Mouse (Mus musculus) fibroblast of lung, adult 2 months (primary cell): Measurements from ENCODE around the gene Fam136a.
"Not testable (repeated sequence)": the region's sequence is repeated elsewhere in the genome, so short reads cannot be mapped to it uniquely, and the experiment has no call there.

Source experiments
- DNase-seq: peaks from one replicate; pipeline ENCODE4 v3.0.0-alpha.2; 2011; ENCODE audit warnings: low read depth

Gene Fam136a

DNA sequence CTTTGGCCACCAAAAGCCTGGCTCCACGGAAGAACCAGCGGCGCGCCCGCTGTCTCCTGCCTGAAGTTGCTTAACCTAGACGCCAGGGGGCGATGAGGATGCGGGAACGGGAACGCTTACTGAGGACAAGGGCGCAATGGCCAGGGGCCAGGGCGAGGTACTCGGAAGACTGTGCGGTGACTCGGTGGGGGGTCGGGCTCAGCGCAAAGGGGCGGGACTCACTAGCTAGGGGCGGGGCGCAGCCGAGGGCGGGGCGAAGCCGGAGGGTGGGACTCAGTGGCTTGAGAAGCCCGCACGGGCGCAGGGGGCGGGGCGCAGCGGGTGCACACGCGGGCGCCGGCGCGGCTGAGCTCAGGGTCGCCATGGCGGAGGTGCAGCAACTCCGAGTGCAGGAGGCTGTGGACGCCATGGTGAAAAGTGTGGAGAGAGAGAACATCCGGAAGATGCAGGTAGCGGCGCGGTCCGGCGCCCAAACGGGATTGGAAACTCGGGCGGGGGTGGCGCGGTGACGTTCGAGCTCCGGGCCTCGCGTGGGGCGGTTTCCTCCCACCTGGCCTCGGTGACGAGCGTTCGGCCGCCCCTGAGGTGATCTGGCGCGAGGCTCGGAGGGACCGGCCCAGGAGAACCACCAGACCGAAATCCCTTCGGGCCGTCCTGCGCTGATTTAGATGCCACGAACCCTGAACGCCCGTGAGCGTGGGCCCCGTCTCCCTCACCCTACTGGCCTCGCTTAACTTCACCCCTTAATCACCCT, at the start of gene Fam136a:
Fam136a (plus strand) TSS at position 276 of the 754 bp plus-strand sequence.
- peak; percentile 96 for DNase-seq

DNA sequence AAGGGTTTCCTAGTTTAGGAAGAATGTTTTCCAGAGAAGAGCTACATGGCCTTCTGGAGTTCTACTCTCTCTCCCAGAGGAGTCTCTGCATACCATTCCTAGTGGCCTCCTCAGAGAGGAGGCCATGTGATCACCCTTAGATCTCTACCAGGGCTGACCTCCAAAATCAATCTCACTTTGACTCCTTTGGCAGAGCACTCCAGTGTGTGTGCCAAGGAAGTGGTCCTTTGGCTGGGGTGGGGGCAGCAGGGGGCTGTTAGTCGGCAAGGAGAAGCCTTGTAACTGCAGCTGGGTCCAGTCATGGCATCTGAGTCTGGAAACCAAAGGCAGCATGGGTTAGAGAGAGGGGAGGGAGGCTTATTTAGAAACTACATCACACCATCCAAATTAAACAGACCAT, 48.4 kb upstream of the Fam136a start:
- DNase-seq = peak; percentile 45

DNA sequence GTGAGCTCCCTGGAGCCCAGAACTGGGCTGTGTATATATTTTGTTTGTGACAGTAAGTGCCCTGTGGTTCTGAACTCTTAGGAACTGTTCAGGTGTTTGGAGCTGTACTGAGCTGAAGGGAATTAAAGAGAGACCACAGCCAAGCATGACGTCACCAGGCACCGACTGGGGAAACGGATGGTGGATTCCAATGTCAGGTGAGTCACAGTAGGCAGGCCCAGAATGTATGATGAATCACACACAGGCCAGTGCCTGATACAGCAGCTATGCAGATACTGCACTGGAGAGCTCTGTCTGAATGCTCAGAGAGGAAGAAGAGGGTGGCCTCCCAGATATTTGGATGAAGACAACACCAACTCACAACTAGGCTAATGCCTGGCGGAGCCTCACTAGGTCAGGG, 46.6 kb upstream of the Fam136a start:
- DNase-seq = peak; percentile 90

DNA sequence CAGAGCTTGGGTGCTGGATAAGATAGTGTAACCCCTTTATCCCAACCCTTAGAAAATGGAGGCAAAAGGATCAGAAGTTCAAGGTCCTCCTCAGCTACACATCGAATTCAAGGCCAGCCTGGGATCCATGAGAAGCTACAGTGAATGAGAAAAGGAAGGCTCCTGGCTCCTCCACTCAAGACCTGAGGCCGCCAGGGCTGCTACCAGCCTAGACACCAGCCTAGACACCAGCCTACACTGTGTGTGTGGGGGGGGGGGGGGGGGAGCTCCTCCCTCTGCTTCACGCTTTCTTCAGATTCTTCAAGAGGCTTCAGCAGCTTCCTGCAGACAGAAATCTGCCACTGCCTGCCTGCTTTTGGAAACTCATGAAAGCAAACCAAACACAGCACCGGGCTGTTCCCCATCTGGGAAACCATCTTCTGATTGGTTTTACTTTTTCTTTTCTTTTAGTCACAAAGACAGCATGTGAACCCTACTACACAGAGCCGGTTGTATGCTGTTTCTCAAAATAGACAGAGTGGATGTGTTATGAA, 43.3 kb upstream of the Fam136a start:
- no peak for DNase-seq

DNA sequence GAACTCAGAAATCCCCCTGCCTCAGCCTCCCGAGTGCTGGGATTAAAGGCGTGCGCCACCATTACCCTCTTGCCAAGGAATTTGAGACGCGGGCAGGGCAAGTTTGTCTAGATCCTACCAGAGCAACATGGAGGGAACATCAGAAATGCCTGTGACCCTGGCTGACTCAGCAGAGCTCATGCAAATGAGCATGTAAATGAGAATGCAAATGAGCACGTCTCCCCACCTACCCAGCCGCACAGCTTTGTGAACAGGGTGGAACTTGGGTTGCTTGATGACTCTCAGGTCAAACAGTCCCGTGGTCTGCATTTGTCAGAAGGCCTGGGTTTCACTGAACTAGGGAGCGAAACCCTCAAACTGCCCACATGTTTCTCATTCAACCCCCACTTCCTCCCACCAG, 42.5 kb upstream of the Fam136a start:
- no peak for DNase-seq

DNA sequence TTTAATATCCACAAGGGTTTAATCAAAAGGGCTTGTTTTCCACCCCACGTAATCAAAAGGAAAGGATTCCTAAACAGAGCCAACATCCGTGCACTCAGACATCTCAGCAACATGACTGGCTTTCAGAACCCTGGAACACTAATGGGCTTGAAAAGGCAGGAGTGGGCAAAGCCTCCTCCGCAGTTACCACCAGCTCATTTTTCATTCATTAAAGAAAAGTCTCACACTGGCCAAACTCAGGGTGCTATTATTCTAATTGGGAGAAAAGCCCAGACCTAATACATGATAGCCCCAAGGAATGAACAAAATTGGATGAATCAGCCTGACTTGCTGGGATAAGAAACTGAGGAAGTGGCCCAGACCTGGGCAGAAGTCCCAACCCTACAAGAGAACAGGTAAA, 41.0 kb upstream of the Fam136a start:
- DNase-seq = peak; percentile 52

DNA sequence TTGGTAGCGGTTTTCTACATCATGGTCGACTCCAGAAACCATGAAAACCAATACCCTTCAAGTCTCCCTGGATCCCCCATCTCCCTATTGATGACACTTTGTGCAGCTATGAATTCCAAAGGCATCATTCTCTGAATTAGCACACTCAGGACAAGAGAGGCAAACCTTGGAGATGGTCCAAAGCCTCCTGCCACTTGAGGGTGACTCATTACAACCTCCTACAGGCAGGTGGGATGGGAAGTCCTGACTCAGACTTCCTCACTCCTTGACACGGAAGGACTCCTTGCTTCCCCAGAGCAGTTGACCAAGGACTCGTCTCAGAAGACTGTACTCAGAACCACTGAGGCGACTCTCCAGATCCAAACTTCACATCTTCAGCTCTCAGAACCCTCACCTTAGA, 39.8 kb upstream of the Fam136a start:
- DNase-seq = no peak

DNA sequence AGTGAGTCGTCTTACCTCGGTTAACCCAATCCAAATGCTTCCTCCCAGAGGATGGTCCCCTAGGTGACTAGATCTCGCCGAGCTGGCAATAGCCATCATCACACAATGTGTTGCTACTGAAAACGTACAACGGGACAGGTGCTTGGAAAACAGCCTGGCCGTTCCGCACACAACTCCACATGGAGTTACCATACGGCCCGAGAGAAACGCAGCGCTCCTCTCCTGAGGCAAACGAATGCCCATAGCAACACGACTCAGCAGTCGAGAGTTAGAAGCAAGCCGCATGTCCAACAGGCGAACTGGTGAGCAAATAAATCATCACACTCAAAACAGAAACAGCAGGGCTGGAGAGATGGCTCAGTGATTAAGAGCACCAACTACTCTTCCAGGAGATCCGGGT, 38.6 kb upstream of the Fam136a start:
- DNase-seq = no peak

DNA sequence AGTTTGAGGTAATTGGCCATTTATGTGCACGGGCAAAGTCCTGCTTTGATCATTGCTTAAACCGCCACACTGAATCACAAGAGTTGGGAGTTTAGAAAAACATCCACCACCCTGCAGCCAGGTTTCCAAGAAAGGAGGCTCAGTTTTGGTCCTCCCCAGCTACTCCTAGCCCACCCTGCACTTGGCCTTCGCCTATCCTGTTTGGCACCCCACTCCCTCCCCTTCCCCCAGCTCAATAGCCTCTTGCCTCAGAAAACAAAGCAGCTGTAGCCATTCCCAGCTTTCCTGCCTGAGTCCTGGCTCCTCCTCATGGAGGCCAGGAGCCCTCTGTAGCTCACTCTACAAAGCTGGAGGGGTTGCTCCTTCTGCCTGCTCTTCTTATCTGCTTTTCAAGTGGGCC, 37.1 kb upstream of the Fam136a start:
- no peak for DNase-seq

DNA sequence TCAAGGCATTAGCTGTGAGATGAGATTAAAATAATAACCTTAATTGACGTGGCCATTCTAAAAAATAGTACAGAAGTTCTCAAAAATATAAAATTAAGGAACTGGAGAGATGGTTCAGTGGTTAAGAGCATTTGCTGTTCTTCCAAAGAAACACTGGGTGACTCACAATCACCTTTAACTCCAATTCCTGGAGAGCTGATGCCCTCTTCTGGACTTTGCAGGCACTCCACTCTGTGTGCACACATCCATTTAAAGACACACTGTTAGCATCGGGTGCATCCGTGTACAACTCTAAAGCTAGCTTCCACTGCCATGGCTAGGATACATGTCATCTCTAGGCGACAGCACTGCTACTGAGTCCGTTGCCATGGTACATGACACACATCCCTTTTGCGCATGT, 35.5 kb upstream of the Fam136a start:
- DNase-seq = no peak

DNA sequence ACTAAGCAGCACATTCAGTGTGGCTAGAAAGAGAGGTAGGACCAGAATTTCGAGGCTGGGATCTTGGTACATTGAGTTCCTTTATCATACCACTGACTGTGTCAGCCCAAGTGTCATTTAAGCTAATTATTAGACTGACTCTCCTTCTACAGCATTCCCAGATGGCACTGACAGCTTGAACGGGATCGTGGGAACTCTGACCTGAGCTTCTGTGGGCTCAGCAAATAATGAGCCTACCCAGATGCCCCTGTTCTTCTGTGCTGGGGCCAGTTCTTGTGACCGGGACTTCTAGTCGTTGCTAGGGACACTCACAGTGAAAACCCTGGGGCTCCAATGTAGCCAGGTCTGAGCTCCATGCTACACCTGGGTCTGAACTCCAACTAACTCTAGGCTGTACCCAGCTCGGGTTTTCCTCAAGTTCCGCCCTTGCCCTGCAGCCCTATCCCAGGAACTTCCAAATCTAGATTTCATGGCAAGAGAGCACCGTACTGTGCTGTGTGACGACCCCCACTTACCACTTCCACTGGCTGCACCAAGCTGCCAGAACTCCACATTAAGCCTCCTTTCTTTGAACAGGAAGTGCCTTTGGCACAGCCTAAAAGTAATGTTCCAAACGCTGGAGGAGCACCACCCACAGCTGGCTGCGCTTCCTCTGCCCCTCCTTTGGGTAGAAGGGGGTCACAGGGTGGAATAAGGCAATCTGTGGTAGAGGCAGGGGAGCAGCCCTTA, 30.2 kb upstream of the Fam136a start:
- no peak for DNase-seq

DNA sequence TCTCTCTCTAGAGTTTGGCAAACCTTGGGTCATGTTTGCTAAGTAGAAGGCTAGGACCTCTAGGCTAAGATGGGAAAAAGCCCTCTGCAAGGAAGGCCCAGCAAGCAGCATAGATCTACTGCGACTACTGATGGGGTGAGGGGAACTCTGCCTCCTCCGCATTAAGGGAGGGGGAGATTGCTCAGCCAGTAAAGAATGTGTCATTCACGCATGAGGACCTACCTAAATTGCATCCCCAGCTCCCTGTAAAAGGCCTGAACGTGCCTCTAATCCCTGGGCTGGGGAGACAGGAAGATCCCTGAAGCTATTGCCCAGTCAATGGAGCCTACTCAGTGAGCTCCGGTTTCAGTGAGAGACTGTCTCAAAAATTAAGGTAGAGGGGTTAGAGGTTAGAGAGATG, 29.6 kb upstream of the Fam136a start:
- no peak for DNase-seq

DNA sequence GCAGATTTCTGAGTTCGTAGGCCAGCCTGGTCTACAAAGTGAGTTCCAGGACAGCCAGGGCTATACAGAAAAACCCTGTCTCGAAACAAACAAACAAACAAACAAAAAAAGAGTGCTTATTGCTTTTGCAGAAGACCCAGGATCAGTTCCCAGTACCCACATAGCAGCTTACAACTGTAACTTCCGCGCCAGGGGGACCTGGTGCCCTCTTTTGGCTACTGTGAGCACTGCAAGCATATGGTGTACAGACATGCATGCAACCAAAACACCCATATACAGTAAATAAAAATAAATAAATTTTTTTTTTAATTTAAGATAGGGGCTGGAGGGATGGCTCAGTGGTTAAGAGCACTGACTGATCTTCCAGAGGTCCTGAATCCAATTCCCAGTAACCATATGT, 29.1 kb upstream of the Fam136a start:
- not testable (repeated sequence) for DNase-seq

DNA sequence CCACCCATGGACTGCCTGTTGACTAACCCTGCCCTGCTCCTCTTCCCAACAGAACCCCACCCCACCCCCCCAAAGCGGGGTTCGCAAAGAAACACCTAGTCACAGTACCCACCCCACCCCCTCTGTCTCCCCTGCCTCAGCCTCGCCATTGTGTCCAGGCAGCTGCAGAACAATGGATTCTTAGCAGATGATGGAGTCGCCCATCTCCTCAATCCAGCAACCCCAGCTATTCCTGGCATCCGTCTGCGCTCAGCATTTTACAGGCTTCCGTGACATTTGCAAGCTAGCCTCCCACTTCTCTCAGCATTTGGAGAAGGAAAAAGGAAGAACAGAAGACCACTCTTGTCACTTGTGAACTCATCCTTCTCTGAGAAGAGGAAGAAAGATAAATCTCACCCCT, 21.8 kb upstream of the Fam136a start:
- no peak for DNase-seq

DNA sequence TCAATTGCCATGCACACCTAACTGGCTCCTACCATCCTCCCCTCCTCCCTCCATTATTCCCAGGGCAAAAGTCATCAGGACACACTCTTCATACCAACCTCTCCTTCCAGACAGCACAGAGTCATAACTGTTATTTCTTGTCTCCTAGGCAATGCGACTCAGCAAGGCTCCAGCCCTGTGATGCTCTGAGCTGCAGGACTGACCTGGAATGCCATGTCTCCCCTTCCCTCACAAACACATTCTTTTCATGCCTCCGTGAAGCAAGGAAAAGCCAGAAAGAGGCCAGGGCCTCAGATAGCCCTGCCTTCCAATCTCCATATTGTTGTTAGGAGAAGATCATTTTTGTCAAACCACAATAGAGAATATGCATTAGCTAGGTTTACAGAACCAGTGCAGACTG, 19.4 kb upstream of the Fam136a start:
- DNase-seq = no peak

DNA sequence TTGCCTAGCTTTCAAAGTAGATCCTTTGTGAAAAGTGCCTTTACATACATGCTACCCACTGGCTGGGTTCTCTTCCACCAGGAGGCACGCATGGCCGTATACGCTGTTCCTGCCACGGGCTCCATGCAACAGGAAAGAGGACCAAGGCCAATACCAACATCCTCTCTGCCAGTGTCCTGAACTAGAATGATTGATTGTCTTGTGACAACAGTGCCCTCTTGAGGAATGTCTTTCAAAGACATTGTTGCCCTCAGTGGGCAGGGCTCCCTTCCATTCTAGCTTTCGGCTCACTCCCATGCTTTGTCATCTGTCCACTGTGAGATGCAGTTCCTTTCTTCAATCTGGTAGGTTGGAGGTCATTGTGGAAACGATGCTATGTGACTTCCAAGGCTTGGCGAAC, 16.2 kb upstream of the Fam136a start:
- DNase-seq = no peak

DNA sequence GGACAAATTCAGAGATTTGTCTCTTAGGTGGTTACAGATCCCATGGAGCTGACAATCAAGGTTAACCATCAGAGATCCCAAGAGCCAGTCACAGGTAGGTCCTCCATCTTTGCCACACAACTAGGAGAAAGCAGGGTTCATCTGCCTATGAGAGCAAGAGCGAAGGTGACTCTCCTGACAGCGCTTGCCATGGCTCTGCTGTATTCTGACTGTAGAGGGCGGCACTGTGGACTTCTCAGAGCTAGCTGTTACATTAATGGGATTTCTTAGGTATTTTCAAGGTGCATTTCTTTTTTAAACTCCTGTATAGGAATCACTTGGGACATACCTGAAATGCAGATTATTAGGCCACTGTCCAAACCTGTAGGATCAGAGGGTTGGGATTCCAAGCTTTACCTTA, 10.5 kb upstream of the Fam136a start:
- DNase-seq = no peak

DNA sequence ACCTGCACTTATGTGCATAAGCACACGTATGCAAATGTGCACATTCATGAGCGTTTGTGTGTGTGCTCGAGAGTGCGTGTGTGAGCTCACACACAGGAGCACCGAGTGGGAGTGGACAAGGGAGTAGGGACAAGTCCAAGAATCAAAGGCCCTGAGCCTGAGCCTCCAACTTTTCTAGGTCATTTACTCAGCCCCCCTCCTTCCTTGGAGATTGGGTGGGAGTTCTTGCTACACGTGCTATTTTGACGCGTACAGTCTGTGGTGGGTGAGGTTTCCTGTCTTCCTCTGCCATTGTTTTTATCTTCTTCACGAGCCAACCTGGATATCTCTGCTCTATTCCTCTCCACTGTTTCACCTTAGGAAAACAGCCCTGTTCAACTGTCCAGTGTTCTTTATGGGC, 8.5 kb upstream of the Fam136a start:
- DNase-seq = no peak

DNA sequence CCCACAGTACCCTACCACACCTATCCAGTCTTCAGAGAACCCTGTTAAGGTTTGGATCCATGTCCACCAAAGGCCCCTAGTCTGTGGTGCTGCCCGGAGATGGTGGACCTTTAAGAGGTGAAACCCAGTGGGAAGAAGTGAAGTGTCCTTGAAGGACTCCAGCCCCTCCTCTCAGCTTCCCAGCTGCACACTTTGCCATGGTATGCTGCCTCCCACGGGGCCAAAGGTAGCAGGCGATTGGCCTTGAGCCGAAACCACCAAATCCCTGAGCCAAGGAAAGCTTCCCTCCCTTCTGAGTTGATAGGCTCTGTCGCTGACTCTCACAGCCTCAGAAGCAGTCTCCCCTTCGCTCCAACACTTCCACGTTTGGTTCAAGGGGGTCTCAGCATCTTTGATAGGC, 4.8 kb upstream of the Fam136a start:
- DNase-seq = no peak

DNA sequence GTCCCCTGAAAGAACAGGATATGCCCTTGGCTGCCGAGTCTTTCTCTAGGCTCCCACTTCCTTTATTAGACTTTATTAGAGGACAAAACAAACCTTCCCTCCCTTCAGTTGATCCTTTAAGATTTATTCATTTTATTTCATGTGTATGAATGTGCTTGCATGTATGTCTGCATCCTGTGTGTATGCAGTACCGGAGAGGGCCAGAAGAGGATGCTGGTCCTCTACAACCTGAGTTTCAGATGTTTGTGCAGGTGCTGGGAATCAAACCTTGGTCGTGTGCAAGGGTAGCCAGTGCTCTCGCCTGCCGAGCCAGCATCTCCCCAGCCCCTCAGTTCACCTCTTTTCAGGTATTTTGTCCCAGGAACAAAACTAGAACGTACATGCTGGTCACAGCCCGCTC, 4.1 kb upstream of the Fam136a start:
- DNase-seq = no peak

DNA sequence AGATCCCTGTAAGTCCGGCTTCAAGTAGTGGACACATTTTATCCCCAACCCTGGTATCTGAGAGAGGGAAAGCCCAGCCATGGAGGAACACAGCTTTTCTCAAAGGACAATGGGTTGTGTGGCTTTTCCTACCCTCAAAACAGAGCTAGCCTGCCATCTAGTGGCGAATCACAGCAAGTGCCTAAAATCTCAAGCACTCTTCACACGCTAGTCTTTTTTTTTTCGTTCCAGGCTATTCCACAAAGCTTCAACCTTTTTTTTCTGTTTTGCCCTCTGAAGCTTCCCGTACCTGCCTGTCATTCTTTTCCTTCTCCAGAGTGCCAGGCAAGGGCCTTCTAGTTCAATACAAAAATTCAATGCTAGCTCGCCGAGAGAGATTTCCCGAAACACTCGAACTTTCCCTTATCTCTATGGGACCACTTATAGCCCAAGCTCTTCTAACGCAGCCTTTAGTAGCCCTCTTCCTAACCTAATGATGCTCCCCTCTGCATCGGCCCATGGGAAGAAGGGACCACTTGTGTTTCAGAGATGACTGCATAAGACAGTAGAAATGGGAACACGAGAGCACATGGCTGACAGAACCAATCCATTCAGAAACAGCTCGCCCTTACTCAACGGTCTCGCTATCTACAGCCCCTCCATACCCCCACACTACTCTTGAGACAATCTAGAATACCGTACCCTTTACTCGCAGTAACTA, 854 bp upstream of the Fam136a start:
- no peak for DNase-seq

DNA sequence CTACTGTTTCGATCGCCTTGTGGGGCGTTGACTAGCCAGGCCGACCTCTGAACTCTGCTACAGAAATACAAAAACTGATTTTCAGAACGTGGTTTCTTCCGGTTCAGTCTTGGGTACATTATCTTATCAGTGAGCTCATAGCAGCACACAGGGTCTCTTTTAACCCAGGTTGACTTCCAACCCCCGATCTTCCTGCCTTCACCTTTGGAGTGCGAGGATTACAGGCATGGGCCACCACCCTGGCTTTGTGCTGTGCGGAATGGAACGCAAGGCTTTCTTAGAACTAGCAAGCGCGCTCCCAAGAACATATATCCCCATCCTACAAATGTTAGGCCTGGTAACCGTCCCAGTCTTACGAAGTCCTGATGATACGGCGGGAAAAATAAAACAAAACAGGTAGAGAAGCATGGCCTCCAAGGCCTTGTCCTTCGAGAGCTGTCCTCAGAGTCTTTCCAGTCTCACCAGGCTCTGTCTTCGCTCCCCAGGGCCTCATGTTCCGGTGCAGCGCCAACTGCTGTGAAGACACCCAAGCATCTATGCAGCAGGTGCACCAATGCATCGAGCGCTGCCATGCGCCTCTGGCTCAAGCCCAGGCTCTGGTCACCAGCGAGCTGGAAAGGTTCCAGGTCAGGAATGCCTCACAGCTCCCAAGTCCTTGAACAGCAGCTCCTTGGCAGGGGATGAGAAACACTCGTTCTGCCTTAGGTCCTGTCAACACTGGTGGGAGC, 843 bp downstream of the Fam136a start:
- no peak for DNase-seq
